Mouse (Mus musculus): ENCODE data around the gene Gm5662.
"Not testable (repeated sequence)": the region's sequence is repeated elsewhere in the genome, so short reads cannot be mapped to it uniquely, and the experiment has no call there.

Gm5662 gene

DNA sequence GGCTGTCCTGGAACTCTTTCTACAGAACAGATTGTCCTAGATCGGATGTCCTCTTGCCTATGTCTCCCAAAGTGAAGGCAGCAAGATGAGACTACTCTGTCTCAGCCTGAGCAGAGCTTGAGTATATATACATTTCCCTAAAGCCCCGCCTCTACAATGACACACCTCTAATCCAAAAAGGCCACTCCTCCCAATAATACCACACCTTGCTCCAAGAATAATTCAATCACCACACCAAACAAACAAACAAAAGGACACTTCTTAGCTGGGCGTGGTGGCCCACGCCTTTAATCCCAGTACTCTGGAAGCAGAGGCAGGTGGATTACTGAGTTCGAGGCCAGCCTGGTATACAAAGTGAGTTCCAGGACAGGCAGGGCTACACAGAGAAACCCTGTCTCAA is at the start of gene Gm5662:
Gene Gm5662, minus strand, starts transcription at position 101 of the 400 bp plus-strand sequence.
- DNase-seq (ENCODE audit: low spot score in 2 of 2): not testable (repeated sequence)

DNA sequence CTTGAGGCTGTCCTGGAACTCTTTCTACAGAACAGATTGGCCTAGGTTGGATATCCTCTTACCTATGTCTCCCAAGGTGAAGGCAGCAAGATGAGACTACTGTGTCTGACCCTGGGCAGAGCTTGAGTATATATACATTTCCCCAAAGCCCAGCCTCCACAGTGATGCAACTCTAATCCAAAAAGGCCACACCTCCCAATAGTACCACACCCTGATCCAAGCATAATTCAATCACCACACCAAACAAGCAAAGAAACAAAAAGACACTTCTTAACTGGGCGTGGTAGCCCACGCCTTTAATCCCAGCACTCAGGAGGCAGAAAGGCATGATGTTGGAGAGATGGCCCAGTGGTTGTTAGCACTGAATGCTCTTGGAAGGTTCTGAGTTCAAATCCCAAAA is 49.6 kb upstream of the Gm5662 start, which contains the start of gene Gm5039:
Gene Gm5039, minus strand, starts transcription at position 101 of the 400 bp plus-strand sequence.
- not testable (repeated sequence) for DNase-seq (ENCODE audit: low spot score in 2 of 2)

DNA sequence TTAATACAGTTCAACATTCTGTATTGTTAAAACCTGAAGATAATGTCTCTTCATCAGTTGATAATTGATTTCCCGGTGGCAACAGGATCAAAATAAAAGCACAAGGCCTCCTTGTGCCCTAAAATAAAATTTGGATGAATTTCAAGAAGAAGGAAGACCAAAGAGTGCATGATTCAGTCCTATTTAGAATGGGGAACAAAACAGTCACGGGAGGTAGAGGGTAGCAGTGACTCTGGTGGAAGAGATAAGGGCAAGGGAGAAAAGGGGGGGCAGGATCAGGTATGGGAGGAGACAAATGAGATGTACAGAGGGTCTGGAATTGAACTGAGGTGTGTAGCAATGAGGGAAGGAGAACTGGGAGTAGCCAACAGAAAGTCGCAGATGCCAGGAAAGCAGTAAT is 40.3 kb upstream of the Gm5662 start:
- no peak for DNase-seq (ENCODE audit: low spot score in 2 of 2)

DNA sequence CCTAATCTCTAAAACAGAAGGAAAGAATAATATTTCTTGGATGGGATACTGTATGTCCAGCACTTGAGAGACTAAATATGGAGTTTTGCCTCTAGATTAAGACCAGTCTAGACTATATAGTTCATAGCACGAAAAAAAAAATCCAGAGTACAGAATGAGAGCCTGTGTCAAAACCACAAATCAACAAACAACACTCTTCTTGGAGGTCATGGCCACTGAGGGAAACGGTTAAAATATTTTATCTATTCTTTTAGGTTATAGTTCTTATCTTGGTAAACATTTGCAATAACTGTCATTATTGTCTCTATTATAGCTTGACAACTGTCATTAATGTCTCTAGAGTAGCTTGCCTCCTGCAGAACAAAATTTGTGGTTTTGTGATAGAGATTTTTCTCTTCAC is 22.9 kb upstream of the Gm5662 start:
- not testable (repeated sequence) for DNase-seq (ENCODE audit: low spot score in 2 of 2)

DNA sequence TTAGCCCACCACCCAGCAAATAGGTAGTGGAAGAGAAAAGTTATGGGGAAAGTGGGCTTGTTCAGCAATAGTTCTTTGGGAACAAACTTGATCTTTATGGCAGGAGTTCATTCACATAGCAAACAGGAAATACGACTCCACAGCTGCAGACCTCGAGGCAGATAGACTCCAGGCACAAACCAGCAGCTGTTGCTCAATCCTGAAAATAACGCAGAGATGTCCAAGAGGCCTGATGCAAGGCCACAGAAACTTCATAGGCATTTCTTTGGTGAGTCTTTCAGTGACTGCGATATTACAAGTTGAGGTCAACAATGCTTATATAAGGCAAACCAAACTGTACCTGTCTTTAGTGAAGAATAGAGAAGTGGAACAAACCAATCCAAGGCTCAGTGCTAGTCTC is 18.8 kb upstream of the Gm5662 start:
- DNase-seq (ENCODE audit: low spot score in 2 of 2): not testable (repeated sequence)

DNA sequence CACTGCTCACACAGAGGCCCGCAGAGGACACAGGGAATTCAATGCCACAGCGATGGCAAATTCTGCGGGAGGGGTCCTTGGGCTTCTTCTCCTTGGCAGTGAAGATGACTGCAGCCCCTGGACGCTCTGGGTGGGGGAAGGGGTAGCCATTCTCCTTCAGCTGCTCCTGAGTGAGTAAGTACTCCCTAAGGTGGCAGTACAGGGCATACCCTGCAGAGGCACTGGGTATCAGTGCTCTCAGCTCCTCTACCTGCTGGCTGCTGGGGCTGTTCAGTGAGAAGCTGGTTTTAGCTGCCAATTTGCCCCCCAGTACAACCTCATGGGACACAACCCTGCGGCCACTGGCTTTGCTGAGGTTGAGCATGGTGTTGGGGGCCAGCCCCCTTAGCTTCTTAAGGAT is 10.9 kb upstream of the Gm5662 start:
- not testable (repeated sequence) for DNase-seq (ENCODE audit: low spot score in 2 of 2)

DNA sequence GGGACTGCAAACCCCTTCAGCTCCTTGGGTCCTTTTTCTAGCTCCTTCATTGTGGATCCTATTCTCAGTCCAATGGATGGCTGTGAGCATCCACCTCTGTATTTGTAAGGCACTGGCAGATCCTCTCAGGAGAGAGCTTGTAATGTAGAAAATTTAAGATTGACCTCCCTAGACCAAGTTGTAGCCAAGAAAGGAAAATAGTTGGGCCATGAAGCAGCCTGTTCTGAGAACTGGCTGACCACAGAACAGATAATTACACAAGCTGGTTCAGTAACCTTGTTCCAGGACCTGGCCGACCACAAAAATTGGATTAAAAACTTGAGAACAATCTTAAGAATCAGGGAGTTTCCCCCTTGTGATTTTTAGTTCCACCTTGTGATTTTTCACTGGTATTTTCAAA is 17.1 kb downstream of the Gm5662 start:
- DNase-seq (ENCODE audit: low spot score in 2 of 2): no peak

DNA sequence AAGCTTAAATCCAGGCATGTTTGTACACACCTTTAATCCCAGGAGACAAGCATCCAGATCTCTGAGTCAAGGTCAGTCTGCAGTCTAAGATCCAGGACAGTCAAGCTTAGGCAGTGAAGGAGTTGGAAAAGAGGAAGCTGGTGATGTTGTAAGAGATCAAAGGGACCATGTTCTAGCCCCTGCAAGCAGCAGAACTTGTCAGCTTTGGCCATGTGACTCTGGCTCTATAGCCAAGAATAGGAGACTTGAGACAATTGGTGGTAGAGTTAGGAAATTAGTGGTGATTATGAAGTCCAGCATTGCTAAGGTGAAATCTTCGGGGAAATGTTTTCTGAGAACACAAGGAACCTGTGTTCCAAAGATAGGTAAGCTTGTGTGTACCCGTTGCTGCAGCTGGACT is 18.4 kb downstream of the Gm5662 start:
- DNase-seq (ENCODE audit: low spot score in 2 of 2): not testable (repeated sequence)

DNA sequence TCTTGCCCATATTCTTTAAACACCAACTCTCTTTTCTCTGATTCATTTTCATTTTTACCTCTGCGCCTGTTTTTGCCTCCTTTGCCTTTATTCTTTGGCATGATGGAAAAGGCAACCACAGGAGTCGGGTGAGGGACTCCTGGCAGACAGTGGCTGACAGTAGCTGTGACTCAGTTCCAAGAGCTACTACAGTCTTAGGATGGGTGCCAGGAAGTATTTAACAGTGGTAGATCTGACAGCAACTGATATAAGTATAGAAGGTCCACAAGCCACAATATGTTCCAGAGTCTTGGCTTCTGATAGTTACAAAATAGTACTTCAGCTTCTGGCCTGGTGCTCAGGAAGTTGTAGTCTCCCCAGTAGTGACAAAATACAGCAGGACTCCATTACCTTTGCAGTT is 24.3 kb downstream of the Gm5662 start, which contains the start of gene Gm8332:
Gene Gm8332, minus strand, starts transcription at position 101 of the 400 bp plus-strand sequence.
- not testable (repeated sequence) for DNase-seq (ENCODE audit: low spot score in 2 of 2)

DNA sequence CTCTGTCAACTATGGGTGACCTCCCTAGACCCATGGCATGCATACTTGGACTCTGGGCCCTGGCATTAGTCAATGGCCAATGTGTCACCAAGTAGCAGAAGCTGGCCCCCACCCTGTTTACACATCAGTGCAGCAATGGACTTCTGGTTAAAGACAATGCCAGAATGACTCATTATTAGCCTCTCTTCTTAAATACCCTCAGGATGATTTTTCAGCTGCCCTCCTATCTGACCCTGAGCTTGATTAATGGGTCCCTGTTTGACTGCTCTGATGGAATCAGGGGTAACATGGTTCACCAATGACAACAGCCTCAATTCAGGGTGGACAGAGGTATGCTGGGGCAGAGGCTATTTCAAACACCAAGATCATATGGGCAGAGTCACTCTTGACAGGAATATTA is 28.5 kb downstream of the Gm5662 start:
- not testable (repeated sequence) for DNase-seq (ENCODE audit: low spot score in 2 of 2)

DNA sequence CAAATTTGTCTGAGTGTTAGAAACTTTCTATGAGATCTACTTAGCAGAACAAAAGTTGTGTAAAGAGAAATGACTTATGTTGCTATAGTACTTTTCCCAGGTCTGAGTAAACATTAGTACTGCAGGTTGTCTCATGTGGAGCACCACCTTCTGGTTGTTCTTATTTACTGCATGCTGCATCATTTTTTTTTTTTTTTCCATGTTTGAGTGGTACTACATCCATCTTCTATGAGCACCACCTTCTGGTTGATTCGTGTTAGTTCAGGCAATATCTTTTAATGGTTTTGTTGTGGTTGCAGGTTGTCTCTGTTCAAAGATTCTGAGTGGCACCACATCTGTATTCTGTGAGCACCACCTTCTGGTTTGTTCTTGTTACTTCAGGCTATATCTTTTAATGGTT is 31.4 kb downstream of the Gm5662 start:
- not testable (repeated sequence) for DNase-seq (ENCODE audit: low spot score in 2 of 2)
